Mouse (Mus musculus): ENCODE measurements around the gene Pls1.

The Pls1 gene

DNA sequence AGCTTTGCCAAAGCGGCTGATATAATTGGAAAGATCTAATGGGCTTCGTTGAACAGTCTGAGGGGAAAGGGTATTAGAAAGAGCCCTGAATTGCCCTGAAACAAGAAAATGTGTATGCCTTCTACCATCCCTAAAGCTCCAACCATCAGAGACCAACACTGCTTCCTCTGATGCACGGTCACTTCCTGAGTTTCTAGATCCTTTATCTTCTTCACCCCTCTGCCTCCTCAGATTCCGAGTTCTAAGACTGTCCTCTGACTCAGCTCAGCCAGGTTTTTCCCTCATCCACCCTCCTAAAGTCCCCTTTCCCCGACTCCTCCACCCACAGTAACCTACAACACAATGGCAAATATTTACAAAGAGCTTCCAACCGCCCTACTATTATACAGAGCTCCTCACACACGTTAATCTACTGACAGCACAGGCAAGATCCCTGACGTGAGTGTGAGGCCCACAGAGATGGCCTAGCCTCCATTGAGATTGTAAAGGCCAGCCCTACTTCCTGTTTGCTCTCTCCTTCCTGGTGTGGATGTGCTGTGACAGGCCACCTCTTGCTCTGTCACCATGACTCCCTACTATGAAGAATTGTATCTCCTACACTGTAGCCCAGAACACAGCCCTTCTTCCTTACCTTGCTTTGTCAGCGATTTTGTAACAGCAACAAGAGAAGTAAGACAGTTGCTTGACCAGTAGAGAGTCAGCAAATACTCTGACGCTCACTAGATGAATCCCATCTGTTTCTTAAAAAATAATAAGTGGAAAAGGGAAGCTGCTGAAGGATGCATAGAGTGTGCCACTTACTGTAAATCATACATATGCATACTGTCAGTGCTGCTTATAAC is 43.3 kb downstream of the Pls1 start:
- no peak for DNase-seq

DNA sequence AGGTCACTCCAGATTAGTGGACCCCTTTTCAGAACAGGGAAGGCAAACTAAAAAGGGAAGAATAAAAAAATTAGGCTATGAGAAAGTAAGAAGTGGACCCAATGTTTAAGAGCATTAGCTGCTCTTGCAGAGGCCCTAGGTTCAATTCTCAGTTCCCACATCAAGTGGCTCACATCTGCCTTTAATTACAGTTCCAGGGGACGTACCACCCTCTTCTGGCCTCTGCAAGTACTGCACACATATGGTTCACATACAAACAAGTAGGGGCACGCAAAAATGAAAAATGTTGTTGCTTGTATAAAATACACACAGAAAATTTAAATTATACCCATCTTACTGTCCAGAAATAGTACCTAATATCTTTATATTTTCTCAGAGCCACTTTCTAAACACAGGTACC is 48.8 kb downstream of the Pls1 start:
- DNase-seq = no peak

DNA sequence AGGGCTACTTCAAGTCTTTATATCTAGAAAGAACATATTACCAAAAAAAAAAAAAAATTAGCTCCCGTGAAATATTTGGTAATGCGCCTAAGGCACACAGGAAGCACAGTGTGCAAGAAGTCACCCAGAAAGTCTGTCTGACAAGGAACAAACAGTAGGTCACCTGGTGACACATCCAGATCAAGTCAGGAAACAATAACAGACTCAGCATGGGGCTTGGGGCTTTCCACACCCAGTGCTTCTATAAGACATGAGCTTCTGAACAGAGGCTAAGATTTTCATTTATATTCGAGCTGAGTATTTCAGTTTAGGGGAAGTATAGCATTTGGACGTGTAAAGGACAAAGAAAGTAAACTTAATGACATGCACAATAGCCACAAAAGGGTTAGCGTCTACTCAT is 49.3 kb downstream of the Pls1 start:
- no peak for DNase-seq

DNA sequence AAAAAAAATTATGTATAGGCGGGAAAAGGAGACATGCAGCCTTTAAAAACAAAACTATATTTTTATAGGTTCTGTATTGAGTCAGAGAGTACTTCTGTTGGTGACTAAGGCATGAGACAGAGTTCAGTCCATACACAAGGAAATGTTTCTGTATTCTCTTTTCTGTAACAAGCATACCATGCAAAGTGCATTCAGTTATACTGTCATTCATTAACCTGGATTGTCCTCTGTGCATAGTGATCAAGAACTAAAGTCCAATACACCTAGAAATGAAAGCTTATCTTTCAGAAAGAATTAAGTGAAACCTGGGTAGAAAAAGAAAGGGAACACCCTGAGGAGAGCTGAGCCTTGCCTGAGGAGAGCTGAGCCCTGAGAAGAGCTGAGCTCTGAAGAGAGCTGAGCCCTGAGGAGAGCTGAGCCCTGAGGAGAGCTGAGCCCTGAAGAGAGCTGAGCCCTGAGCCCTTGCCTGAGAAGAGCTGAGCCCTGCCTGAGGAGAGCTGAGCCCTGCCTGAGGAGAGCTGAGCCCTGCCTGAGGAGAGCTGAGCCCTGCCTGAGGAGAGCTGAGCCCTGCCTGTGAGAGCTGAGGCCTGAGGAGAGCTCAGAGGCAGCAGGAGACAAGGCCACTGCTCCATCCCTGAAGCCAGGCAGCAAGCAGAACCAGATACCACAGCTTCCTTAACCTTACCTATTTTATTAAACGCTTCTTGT is 49.9 kb downstream of the Pls1 start:
- DNase-seq = no peak

DNA sequence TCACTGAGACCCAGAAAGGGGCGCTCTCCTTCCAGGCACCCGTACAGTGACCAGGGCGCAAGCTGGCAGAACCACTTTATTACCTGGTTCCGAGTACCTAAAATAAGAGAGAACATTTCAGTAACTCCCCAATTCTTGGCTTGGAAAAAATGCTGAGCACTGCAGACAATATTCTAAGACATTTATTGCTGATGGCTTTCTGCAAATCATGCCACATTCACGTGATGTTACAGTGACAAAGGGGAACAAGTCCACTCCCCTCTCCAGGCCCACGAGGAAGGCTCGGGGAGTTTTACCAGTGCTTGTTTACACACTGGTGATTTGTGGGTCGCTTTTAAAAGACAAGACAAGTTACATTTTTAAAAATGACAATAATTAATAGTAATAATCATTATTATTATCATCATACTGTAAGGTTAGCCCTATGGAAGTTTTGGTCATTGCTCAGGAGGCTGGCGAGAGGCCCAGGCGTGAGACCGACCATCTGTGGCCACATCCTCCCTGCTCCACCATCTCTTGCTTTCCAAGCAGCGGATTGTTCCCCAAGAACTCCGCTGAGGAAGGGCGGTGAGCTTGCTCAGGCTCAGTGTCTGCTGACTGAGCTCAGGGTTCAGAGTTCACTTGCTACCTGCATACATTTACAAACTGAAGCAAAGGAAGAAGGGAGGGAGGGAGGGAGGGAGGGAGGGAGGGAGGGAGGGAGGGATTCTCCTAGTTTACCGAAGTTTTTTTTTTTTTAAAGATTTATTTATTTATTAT is 50.9 kb downstream of the Pls1 start:
- no peak for DNase-seq

DNA sequence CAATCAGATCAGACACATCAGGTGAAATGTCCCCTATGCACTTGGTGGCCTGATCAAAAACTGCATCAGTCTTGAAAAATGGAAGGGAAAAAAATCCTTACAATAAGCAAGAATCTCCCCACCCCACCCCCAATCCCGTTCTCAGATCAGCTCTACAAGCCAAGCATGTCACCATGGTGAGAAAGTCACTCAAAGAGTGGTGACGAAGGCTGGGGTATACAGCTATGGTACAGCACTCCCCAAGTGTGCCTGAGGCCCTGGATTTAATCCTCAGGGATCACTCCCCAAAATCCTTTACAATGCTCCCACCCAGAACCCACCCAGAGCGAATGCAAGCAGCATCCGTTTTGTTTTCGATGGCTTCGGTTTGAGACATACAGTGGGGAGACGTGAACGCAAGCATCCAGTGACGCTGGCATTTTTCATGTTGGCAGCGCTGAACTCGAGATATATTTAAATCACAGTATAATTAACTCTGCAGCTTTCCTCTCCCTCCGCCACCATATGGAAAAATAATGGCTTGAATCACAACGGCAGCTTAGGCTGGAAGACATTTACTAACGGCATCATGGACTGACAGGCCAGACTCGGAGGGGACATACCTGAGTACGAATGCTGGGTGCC is 60.1 kb downstream of the Pls1 start:
- no peak for DNase-seq

DNA sequence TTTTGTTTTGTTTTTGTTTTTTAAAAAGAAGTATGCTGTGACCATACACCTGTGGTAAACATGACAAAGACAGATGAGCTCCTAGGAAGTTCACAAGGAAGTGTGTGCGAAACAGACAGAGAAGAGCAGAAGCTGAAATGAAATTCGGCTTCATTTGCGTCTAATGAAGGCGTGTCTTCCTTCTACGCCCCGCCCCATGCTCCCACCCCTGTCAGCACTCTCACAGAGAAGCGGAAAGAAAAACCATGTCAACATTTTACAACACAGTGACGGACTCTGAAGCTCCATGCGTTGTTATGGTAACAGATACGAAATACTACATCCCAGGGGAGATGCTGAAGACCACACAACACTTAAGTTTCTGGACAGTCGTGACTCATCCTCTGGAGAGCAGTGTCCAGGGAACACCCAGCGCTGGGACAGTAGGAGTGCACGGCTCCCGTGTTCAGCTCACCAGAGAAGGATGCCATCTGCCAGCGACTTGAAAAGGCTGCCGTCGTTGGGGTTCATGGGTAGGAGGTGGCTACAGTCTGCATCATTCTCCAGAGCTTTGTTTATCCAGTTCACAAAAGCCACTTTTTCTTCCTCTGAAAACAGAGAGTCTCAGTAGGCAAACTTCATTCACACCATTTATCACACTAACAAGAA is 61.3 kb downstream of the Pls1 start:
- DNase-seq = no peak

DNA sequence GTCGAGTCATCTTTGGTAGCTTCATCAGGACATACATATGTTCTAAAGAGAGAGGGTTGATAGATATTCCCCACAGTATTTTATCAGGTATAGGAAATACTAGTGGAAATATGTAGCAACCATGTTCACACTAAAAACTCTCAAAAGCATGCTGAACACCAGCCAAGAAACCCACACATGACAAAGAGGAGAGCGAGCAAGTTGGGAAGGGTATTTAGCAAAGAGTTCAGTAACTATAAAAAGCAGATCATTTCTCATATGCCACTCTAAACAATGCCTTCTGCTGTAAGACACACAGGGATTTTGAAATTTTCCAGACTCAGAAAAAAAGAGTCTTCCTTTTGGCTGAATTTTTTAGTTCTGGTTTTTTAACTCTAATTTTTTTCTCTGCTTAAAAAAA is 73.4 kb downstream of the Pls1 start:
- DNase-seq = no peak

DNA sequence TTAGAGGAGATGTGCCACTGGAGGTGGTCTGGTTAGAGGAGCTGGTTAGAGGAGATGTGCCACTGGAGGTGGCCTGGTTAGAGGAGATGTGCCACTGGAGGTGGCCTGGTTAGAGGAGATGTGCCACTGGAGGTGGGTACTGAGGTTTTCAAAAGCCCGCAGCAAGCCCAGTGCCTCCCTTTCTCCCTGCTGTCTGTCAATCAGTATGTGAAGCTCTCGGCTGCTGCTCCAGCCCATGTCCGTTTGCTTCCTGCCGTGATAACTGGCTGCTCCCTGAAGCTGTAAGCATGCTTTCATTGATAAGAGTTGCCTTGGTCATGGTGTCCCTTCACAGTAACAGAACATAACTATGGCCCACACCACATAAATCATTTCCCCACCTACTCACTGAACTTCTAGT is 81.9 kb downstream of the Pls1 start:
- DNase-seq = no peak

DNA sequence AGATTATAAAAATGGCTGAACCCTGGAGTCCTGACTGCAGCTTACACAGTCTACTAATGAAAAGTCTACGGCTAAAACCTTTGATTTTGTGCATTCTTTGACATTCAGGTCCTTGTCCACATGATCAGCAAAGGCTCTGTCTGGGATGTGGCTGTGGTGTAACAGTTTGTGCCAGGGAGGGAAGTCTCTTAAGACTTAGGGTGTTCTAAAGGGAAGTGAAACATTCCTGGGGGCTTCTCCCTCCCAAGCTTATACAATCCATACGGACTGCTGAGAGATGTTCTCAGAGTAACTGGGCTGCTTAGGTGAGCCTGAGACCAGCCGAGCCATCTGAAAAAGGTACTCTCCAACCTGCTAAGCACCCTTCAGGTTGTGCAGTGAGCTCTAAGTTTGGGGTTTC is 82.9 kb downstream of the Pls1 start:
- DNase-seq = no peak

DNA sequence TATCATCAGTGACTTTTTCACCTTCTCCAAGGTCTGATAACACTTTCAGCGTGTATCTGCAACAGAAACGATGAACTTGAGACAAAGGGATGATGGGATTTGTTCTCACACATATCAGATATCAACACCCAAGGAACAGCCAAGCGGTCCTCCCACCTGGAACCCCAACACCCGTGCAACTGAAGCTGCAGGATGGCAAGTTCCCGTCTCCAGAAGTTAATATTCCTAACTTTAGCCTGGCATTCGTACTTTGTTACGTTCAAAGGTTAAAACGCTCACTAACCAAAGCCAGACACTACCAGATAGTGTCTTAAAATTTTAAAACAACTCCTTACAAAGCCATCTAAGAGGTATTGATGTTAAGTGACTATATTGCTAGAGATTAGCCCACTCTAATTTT is 83.7 kb downstream of the Pls1 start:
- DNase-seq = no peak

DNA sequence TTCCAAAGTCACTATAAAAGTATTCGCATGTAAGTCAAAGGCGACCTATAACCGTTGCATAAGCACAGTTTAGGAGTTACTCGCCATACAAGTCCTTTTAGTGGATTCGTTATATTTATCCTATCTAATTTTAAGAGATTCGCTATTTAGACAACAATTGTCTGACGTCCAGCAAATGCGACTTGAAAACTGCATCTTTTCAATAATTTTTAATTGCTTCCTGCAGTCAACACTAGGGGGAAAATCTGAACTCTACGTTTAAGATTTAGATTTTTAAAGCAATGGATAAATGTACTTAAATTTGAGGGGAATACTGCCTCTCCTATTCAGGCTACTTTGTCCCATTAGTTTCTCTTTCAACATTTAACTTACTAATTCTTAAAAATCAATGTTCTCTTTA is 94.4 kb downstream of the Pls1 start:
- DNase-seq = no peak

DNA sequence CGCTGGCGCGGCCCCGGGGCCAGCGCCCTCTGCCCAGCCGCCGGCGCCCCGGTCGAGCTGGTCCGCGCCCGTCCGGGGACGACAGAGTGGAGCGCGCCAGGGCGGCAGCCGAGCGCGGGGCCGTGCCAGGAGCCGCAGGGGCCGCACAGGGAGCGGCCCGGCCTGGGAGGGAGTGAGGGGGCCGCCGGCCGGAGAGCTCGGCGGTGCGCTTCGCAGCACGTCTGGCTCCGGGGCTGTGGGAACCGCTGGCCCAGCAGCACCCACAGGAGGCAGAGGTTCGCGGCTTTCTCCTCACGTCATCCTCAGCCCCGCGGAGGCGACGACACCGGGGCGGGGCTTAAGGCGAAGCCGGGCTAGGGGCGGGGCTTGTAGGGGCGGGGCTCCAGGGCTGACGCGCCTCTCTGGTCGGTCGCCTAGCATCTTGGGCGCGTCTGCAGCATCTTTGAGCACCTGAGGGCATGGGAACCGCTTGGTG is 95.0 kb downstream of the Pls1 start, which contains the start of gene Trpc1:
Trpc1 (minus strand) TSS at position 339 of the 475 bp plus-strand sequence.
- DNase-seq = peak; percentile 81

DNA sequence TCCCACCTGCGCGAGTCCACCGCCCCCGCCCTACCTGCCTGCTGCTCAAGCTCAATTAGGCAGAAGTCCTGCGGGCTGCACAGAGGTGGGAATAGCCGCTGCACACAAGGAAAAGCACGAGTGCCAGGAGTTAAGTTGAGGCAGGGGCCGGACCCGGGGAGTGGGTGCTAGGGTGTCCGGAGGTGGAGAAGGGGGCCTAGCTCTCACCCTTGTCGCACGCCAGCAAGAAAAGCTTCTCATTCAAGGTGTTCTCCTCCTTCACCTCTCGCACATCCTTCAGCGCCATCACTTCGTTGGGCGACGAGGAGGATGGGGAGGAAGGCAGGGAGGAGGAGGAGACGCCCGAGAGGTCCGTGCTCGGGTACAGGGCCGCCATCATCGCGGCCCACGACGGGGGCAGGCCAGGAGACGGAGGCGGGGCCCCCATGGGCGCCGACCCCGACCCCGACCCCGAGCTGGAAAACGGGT is 95.6 kb downstream of the Pls1 start:
- DNase-seq = peak; percentile 8

DNA sequence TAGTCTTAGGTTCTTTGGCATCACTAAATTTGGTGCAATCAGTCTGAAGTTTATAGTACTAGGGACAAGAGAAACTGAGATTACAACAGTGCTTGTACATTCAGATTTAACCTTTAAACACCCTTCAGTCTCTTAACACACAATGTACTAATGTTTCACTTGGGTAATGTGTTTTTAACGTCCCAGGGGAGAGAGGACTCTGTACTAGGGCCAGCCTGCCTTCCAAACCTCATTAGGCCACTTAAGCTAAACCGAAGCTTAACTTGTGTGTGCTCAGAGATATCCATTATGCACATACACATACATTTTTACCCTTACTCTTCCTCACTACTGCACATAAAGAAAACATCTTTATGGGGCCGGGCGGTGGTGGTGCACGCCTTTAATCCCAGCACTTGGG is 97.8 kb downstream of the Pls1 start:
- DNase-seq = no peak

DNA sequence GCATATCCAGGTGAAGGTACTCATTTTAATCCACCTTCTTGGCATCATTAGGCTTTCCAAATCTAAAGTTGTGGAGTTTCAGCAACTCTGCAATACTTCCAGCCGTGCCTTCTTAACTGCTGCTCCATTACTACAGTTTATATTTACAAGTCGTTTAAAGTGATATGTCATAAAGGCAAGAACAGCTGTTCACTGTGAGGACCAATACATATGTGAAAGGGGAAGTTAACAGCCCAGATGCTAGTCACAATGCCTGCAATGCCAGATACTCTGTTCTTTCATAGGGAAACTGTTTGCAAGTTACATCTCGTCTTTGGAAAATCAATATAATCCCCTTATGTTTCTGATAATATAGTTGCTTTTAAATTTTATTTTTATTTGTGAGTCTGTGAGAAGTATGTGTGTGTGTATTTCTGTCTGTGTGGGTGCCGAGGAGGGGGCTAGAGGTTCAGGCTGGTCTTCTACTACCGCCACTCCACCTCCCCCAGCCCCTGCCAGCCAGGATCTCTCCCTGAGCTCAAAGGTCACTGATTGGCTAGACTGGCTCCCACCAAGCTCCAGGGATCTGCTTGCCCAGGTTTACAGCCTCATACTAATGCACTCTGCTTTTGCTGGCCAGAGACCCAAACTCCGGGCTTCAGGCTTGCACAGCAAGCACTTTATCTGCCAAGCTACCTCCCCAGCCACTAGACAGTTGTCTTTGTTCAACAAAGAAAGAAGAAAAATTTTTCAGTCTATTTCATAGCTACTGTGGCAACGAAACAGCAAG is 100.1 kb downstream of the Pls1 start:
- no peak for DNase-seq

DNA sequence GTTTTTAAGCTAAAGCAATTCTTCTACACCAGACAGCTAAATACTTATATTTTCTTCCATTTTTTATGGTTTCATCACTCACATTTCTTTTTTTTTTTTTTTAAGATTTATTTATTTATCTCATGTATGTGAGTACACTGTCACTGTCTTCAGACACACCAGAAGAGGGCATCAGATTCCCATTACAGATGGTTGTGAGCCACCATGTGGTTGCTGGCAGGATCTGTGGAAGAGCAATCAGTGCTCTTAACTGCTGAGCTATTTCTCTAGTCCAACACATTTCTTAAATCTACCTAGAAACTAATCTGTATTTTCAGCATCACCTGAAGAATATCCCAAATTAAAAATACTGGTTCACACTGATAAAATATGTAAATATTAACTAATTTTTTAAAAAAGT is 108.9 kb downstream of the Pls1 start:
- DNase-seq = no peak

DNA sequence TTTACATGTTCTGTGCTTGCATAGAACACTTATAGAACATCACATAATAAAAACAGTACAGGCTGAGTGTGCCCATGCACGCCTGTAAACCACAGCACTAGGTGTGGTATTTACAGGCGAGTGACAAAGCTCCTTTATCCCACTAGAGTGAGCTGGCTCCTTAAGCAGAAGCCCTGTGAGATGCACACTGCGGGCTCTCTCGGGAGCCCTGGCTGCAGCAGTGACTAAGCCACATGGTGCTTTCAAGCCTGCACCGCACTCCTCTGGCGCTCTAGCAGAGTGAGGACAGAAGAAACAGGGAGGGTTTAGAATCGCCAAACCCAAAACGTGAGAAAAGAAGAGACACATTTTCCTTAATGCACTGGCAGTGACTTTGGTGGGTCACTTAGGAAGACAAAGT is 132.5 kb downstream of the Pls1 start:
- DNase-seq = no peak

DNA sequence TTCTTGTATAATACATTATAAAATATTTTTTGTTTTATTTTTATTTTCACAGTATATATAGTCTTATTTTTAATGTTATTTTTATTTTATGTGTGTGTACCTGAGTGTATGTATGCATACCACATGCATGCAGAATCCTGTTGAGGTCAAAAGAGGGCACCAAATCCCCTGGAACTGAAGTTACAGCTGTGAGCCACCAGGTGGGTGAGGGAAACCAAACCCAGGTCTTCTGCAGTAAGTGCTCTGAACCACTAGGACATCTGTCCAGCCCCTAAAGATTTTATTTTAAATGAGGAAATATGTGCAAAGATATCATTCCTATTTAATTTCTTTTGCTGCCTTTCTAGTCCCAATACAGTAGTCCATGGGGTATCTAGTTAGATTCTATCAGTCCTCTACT is 136.2 kb downstream of the Pls1 start:
- no peak for DNase-seq

DNA sequence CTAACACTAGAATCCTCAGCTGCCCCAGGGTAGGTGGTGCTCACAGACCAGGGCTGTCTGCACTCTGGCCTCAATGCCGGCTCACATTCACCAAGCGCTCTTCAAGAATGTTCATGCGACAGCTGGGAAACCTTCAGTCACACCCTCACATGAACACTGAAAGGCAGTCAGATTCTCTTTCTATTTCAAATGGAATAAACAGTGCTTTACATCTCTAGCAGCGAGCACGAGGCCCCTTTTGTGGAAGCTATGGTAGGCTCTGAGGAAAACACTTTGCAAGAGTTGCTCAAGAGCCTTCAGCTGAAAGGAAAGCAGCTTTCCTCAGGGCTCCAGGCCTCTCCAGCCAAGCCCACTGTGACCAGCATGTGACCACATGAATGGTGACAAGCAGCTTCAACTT is 139.7 kb downstream of the Pls1 start:
- no peak for DNase-seq

DNA sequence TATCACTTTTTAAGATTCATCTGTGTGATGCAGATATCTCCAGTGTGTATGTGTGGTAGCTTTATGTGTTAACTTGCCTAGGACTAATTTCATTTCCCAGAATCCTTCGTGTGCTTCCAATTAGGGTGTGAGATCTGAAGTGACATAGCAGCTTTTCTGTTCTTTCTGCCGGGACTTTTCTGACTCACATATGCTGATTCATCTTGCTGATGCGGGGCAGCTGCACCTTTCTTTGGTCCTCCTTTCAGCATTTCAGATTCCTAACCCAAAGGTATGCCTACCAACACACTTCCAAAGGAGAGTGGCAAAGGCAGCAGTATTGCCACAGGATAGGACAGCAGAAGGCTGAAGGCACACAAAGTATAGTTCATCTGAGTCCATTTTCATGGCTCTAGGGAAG is 141.0 kb downstream of the Pls1 start:
- DNase-seq = no peak

All from right cerebral cortex, postnatal 14 days (tissue).